Mouse (Mus musculus): ENCODE measurements around the gene Ahdc1.

Ahdc1 gene

GRCm38 (mm10) chr4:133121416-133121815, 110.4 kb downstream of the Ahdc1 start:
- DNase-seq (ENCODE audit: low read depth, low spot score), result no peak

- DNase-seq (ENCODE audit: low read depth, low spot score), result no peak
Measured at GRCm38 (mm10) chr4:133121974-133122637, 111.0 kb downstream of the Ahdc1 start.

GRCm38 (mm10) chr4:133127079-133127478, 116.0 kb downstream of the Ahdc1 start:
- no peak for DNase-seq (ENCODE audit: low read depth, low spot score)
